Mouse (Mus musculus) cerebellum, adult (tissue): Measurements from ENCODE around the gene Btaf1.

Experiments used
- ATAC-seq: cut with Nextera tagmentation; 2 replicates; pipeline ENCODE4 v1.9.2; 2017; ENCODE audit warnings: mild to moderate bottlenecking, moderate library complexity, mixed read lengths; ENCODE audit not compliant: insufficient number of reproducible peaks, low FRiP score, low TSS enrichment

The Btaf1 gene

GRCm38 (mm10) chr19:37018931-37019330 is 93.1 kb downstream of the Btaf1 start:
- no peak for ATAC-seq

DNA sequence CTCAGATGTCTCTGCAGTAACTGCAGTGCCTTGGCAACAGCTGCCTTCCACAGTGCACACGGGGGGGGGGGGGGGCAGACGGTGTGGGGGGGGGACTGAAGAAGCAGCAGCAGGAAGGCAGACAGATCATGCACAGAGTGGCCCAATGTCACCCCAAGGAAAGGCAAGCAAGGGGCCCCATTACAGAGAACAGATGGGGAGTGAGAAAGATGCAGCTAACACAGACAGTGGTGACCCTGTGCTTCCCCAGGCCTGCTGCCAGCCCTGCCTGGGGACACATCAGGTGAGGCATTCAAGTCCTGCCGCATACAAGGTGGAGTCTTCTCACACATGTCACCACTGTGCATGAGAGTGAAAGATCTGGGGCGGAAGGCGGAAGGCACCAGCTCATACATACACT is 94.7 kb downstream of the Btaf1 start:
- ATAC-seq = no peak

GRCm38 (mm10) chr19:37020951-37021350 is 95.1 kb downstream of the Btaf1 start:
- no peak for ATAC-seq

DNA sequence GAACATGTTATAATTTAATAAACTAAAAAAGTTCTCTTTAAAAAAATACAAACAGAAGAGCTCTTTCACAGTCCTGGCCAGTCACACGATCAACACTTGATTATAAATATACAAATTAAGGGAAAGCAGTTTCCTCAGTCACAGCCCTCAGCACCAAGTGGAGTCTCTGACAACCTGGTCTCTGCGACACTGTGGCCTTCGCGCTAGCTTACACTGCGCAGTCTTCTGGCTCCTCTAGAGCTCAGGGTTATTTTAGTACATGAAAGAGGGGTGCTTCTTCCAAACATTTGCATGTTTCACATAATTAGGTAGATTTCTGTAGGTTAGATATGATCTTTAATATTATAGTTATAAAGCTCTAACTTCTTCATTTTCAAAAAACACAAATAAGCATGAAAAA is 96.3 kb downstream of the Btaf1 start:
- no peak for ATAC-seq

GRCm38 (mm10) chr19:37025839-37026319 is 100.0 kb downstream of the Btaf1 start:
- peak; percentile 64 for ATAC-seq

DNA sequence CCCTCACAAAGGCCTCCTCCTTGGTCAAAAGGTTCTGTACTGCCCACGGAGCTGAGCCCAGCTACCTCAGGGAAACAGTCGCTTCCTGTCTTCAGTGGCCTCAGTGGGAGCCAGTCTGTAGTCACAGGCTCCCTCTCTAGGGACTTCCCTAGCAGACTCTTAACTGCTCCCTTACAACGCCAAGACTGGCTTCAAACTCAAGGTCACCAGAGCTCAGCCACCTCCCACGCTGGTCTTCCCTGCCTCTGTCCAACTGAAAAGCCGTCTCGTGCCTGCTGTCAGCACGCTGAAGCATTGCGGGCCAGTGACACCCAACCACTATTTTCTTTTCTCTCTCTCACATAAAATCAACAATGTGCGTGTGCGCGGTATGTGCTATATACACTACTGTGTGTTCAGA is 100.5 kb downstream of the Btaf1 start:
- no peak for ATAC-seq

DNA sequence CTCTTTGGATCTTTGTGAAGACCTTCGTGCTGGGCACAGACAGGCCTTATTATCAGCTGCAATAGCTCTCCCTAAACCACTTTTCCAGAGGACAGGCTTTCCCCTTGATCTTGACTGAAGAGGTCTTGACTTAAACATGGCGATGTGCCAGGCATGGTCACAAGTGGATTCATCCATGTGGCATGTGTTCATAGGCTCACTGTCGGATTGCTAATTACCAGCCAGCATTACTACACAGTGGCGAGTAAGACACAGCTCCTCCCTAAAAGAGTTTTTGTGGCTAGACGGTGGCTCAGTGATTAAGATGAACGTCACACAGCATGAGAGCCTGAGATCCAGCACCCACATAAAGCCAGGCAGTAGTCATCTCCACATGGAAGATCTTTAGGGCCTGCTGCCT is 103.9 kb downstream of the Btaf1 start:
- ATAC-seq = no peak

- ATAC-seq = peak; percentile 19; the same call in 1 of the 2 replicates
Measured at GRCm38 (mm10) chr19:37031446-37031845, 105.6 kb downstream of the Btaf1 start.

- ATAC-seq = no peak
Measured at GRCm38 (mm10) chr19:37032364-37032763, 106.5 kb downstream of the Btaf1 start.

GRCm38 (mm10) chr19:37040906-37041305 is 115.0 kb downstream of the Btaf1 start:
- ATAC-seq = no peak

GRCm38 (mm10) chr19:37044431-37044830 is 118.6 kb downstream of the Btaf1 start:
- ATAC-seq = no peak

DNA sequence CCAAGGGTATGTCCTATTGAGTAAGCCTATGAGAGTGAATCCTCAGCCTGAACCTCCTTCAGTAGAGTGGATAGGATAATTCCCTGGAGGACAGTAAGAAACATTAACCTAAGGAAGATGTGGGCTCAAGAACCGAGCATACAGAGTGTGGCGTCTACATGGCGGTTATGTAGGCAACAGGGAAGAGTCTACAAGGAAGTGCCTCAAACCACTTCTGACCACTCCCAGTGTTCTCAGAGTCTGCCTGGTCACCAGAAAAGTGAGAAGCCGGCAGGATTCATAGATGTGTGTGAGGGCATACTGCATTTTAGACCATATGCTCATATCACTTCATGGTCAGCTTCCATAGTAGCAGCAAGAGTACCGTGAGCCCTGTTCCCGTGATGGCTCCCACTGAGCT is 122.6 kb downstream of the Btaf1 start:
- no peak for ATAC-seq

DNA sequence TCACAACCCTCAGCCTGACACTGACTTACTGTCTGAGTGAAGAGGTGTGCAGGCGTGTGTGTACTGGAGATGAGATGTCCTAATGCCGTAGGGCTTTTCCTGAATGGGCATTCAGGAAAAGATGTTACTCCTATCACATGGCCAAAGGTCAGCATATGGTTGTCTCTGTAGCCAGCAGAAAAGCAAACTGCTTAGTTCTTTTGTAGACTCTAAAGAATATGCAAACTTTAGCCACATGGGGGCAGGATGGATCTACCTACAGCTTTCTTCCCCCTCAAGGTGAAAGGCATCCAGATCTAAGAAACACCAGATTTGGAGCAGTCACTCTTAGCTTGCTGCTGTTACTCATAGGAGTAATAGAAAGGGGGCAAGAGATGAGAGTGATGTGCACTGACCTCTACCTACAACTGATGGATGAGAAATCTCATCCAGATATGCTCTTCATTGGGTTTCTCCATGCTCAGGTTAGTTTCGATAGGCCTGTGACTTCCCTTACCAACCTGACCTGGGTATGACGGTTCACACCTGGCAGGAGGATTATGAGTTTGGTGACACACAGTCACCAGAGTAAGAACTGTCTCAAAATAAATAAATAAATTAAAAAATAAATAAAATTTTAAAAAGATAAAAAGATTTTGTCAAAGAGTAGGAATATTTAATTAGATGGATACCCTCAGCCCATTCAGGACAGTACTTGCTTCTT is 124.9 kb downstream of the Btaf1 start:
- ATAC-seq = peak; percentile 80

GRCm38 (mm10) chr19:37055976-37056556 is 130.2 kb downstream of the Btaf1 start:
- ATAC-seq = no peak

DNA sequence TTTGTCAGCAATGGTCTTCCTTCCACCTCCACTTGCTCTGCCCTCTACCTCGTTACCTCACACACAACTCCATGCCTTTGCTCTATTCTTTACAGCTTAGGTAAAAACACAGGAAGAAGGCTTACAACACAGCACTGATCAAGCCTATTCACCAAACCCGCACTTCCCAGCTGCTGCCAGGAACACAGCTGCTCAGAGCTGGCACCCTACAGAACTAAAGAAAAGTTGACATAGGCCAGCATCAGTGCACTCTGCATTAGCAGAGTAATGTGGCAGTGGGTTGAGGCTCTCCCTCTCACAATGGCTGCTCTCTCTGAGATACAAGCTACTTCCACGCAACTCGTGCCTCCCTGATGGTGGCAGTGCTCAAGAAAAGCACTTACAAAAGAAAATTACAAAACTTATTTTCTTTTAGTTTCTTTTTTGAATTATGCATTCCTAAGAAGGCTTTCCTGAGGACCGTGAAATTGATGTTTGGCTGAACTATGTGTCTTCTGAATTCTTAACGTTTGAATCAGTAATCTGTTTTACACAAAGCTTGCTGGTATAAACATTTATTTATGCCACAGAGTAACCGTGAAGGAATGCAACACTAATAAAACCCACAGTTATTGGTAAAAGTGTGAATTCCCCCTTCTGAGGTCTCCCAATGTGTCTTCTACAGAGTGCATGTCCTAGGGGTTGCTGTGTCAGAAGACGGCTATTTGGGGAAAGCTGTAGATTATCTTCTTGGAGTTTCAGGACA is 131.5 kb downstream of the Btaf1 start:
- ATAC-seq = no peak

DNA sequence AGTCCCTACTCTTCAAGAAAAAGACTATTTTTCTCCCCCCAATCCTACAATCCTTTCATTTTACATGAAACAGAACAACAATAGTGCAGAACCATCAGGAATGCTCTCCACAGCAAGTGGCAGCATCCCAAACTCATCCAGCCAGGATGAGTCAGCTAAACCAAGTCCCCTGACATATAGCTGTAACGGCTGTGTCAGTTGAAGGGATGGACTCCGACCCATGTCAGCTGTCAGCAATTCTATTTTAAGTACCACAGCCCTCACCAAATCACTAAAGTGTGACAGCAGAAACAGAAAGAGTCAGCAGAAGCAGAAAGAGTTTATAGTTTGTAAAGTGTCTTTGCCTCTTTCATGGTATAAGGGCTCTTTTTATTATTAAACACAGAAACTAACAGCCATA is 133.7 kb downstream of the Btaf1 start:
- ATAC-seq = peak; percentile 68; the same call in 1 of the 2 replicates

- no peak for ATAC-seq
Measured at GRCm38 (mm10) chr19:37060078-37060477, 134.2 kb downstream of the Btaf1 start.
